Mouse (Mus musculus) lung, embryonic 14.5 days (tissue): Measurements from ENCODE around the gene Dlg3. TPM values are rescaled to one million over a fixed set of nuclear protein-coding genes. Genes with fewer than 3 reads are reported as not detected.

Experiments used
- ATAC-seq: fragments of 200-750 bp; cut with Nextera tagmentation; 2 replicates; pipeline ENCODE4 v1.8.0; 2017; ENCODE audit warnings: mild to moderate bottlenecking, moderate TSS enrichment, moderate library complexity; ENCODE audit not compliant: insufficient read depth
- DNase-seq: peaks from one replicate; pipeline ENCODE4 v3.0.0-alpha.2; 2015
- H3K27ac ChIP-seq: fragments of 300-500 bp; sonication (generic); 2 replicates; pipeline ENCODE4 v1.5.1; 2014; ENCODE audit warnings: low read depth, mild to moderate bottlenecking, moderate library complexity
- H3K27me3 ChIP-seq: fragments of 300-500 bp; sonication (generic); 2 replicates; pipeline ENCODE4 v1.6.1; 2014; ENCODE audit warnings: low read length, control low read depth; ENCODE audit not compliant: insufficient read depth
- H3K36me3 ChIP-seq: fragments of 300-500 bp; sonication (generic); 2 replicates; pipeline ENCODE4 v1.6.1; 2014; ENCODE audit warnings: control low read depth; ENCODE audit not compliant: insufficient read depth
- H3K4me1 ChIP-seq: fragments of 300-500 bp; sonication (generic); 2 replicates; pipeline ENCODE4 v1.6.1; 2014; ENCODE audit warnings: antibody characterized with exemption, control low read depth; ENCODE audit not compliant: insufficient read depth
- H3K4me2 ChIP-seq: fragments of 300-500 bp; sonication (generic); 2 replicates; pipeline ENCODE4 v1.6.1; 2014; ENCODE audit warnings: mild to moderate bottlenecking
- H3K4me3 ChIP-seq: fragments of 300-500 bp; sonication (generic); 2 replicates; pipeline ENCODE4 v1.5.1; 2014; ENCODE audit warnings: low read depth, low read length
- H3K9ac ChIP-seq: fragments of 300-500 bp; sonication (generic); 2 replicates; pipeline ENCODE4 v1.6.1; 2014
- H3K9me3 ChIP-seq: fragments of 300-500 bp; sonication (generic); 2 replicates; pipeline ENCODE4 v1.6.1; 2016; ENCODE audit warnings: low read depth, low read length, control low read depth
- CTCF ChIP-seq: IDR thresholded peaks from 2 replicates; pipeline ENCODE4 v1.5.1; 2016; ENCODE audit warnings: antibody characterized with exemption, low read depth
- WGBS: fragments of 180-500 bp; shearing (Covaris S2); extraction: QIAGEN DNeasy Blood & Tissue Kit; methylation state at CpG from one replicate; pipeline ENCODE4 v1.1.7; 2014; 5-methylcytosine and 5-hydroxymethylcytosine counted together
- polyA plus RNA-seq: library from polyadenylated mRNA; unstranded; fragments of >200 nt; fragmentation: Nextera tagmentation; extraction: Ambion mirVana; gene quantifications from 2 replicates; pipeline ENCODE4 v1.2.1, GENCODE M21; 2014

Gene Dlg3
- 4.2 and 4.8 TPM in 2 replicates for polyA plus RNA-seq

- peak within 1 kb of the TSS; percentile 32 for H3K4me3 ChIP-seq
- H3K9me3 ChIP-seq, result no peaks in the 10 kb centered on the region
- peak within 1 kb of the TSS; percentile 66 for H3K4me2 ChIP-seq
- H3K36me3 ChIP-seq, result no peaks in the 10 kb centered on the region
- H3K27me3 ChIP-seq, result peaks cover 6% of the 10 kb centered on the region
- TF ChIP-seq CTCF, result peak; percentile 38; the same call in 1 of the 2 replicates
- no peak within 1 kb of the TSS for H3K27ac ChIP-seq
- WGBS, result 16% methylated on average over 25 of the region's 26 CpGs
- no peak within 1 kb of the TSS for H3K9ac ChIP-seq
- DNase-seq (peak; percentile 59), ATAC-seq (peak; percentile 56; the same call in 1 of the 2 replicates)
- H3K4me1 ChIP-seq, result no peaks in the 10 kb centered on the region
Observed at GRCm38 (mm10) chrX:100767181-100767884, at the start of gene Dlg3. Gene Dlg3 (plus strand): TSS chrX:100767722.

GRCm38 (mm10) chrX:100728947-100729346 is 38.6 kb upstream of the Dlg3 start:
- Histone ChIP-seq H3K4me1 (no peaks in the 10 kb centered on the region), H3K9me3 (no peaks in the 10 kb centered on the region), H3K9ac (no peak overlapping the region), H3K4me3 (no peak overlapping the region), H3K27me3 (no peaks in the 10 kb centered on the region), H3K36me3 (peaks cover 28% of the 10 kb centered on the region), H3K4me2 (no peak overlapping the region), H3K27ac (no peak overlapping the region)
- peak; percentile 63 for DNase-seq
- WGBS, result 13% methylated on average over 1 of the region's 1 CpGs
- peak; percentile 20; the same call in 1 of the 2 replicates for ATAC-seq
- TF ChIP-seq CTCF, result no peak

- no peaks in the 10 kb centered on the region for H3K4me1 ChIP-seq
- WGBS, result 13% methylated on average over 8 of the region's 8 CpGs
- TF ChIP-seq CTCF, result peak; percentile 51
- no peak within 1 kb of the TSS for H3K27ac ChIP-seq
- peaks cover 24% of the 10 kb centered on the region for H3K36me3 ChIP-seq
- DNase-seq (peak; percentile 50), ATAC-seq (peak; percentile 75; the same call in 1 of the 2 replicates)
- no peak within 1 kb of the TSS for H3K9ac ChIP-seq
- peak within 1 kb of the TSS; percentile 35 for H3K4me2 ChIP-seq
- H3K4me3 ChIP-seq, result no peak within 1 kb of the TSS
- no peaks in the 10 kb centered on the region for H3K27me3 ChIP-seq
- H3K9me3 ChIP-seq, result no peaks in the 10 kb centered on the region
Observed at GRCm38 (mm10) chrX:100729665-100730188, 37.8 kb upstream of the Dlg3 start, which contains the start of gene Gdpd2. Gene Gdpd2 (plus strand): TSS chrX:100729873.

- H3K9ac ChIP-seq, result no peak overlapping the region
- 0 out of 2 replicates have a peak, but pooled peaks have one; percentile 12 for ATAC-seq
- WGBS, result 19% methylated on average over 8 of the region's 8 CpGs
- H3K27me3 ChIP-seq, result no peaks in the 10 kb centered on the region
- H3K4me1 ChIP-seq, result no peaks in the 10 kb centered on the region
- no peaks in the 10 kb centered on the region for H3K9me3 ChIP-seq
- H3K4me2 ChIP-seq, result peak overlapping the region; percentile 35
- H3K36me3 ChIP-seq, result peaks cover 20% of the 10 kb centered on the region
- H3K4me3 ChIP-seq, result no peak overlapping the region
- no peak for DNase-seq
- no peak overlapping the region for H3K27ac ChIP-seq
- no peak for TF ChIP-seq CTCF
Observed at GRCm38 (mm10) chrX:100730266-100730665, 37.3 kb upstream of the Dlg3 start.

GRCm38 (mm10) chrX:100734359-100734758 is 33.2 kb upstream of the Dlg3 start:
- no peaks in the 10 kb centered on the region for H3K9me3 ChIP-seq
- DNase-seq (no peak), ATAC-seq (no peak)
- H3K4me1 ChIP-seq, result no peaks in the 10 kb centered on the region
- H3K9ac ChIP-seq, result no peak overlapping the region
- H3K36me3 ChIP-seq, result no peaks in the 10 kb centered on the region
- no peak overlapping the region for H3K27ac ChIP-seq
- TF ChIP-seq CTCF, result no peak
- 55% methylated on average over 7 of the region's 7 CpGs for WGBS
- H3K27me3 ChIP-seq, result no peaks in the 10 kb centered on the region
- H3K4me2 ChIP-seq, result no peak overlapping the region
- no peak overlapping the region for H3K4me3 ChIP-seq

GRCm38 (mm10) chrX:100738918-100739317 is 28.6 kb upstream of the Dlg3 start:
- 9% methylated on average over 14 of the region's 14 CpGs for WGBS
- peak; percentile 68 for ATAC-seq

GRCm38 (mm10) chrX:100739443-100739842 is 28.1 kb upstream of the Dlg3 start:
- TF ChIP-seq CTCF, result no peak
- Histone ChIP-seq H3K4me1 (no peaks in the 10 kb centered on the region), H3K4me2 (peak overlapping the region; percentile 57), H3K27me3 (no peaks in the 10 kb centered on the region), H3K9ac (0 out of 2 replicates have a peak overlapping the region, but pooled peaks have one; percentile 13), H3K4me3 (peak overlapping the region; percentile 14), H3K36me3 (no peaks in the 10 kb centered on the region), H3K9me3 (no peaks in the 10 kb centered on the region), H3K27ac (no peak overlapping the region)
- WGBS, result 25% methylated on average over 10 of the region's 10 CpGs
- peak; percentile 58; the same call in 1 of the 2 replicates for ATAC-seq
- DNase-seq, result peak; percentile 7

More at GRCm38 (mm10) chrX:100738918-100739317, 28.6 kb upstream of the Dlg3 start:
- H3K27me3 ChIP-seq, result no peaks in the 10 kb centered on the region
- TF ChIP-seq CTCF, result peak; percentile 60
- H3K4me2 ChIP-seq, result peak overlapping the region; percentile 57
- no peak overlapping the region for H3K27ac ChIP-seq
- no peaks in the 10 kb centered on the region for H3K36me3 ChIP-seq
- no peaks in the 10 kb centered on the region for H3K9me3 ChIP-seq
- peak overlapping the region; percentile 14; the same call in 1 of the 2 replicates for H3K4me3 ChIP-seq
- no peaks in the 10 kb centered on the region for H3K4me1 ChIP-seq
- DNase-seq, result peak; percentile 71
- no peak overlapping the region for H3K9ac ChIP-seq
